29 mouse cellular contexts compared by ENCODE assay signal in the genomic region with DNA sequence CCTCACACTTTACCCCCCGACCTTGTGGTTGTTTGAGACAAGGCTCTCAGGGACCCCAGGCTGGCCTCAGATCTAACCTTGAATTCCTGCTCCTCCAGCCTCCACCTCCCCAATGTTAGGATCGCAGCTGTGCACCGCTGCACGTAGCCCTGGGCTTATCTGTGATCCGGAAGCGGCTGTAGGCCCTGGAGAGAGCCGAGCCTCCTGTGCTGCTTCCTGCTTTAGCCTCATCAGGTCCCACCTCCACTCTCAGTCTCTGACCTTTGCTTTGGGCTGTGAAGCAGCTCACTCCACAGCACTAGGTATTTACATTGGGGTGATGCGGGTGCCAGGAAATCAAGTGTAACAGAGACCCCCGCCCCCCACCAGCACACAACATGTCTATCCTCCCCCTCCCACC. TPM values are rescaled to one million over a fixed set of nuclear protein-coding genes. Genes with fewer than 3 reads are reported as not detected.
DNase-seq lines count a peak whose midpoint lies in the region; ATAC-seq and TF ChIP-seq lines count a peak whose summit lies in the region.
"Had no signal": no experiment of that assay in that cellular context is flagged by ENCODE, and none has a peak within 500 bp of the region (broad histone marks: within the 10 kb centered on the region; RNA-seq: fewer than 3 reads in every experiment).

No protein-coding gene starts in this region.

- H3K9ac ChIP-seq in heart, embryonic 14.5 days (ENCODE audit: low read length): no peak overlapping the region
- no peak overlapping the region for H3K9ac ChIP-seq in intestine, embryonic 14.5 days (ENCODE audit: low read length)
- H3K9ac ChIP-seq in intestine, postnatal 0 days (ENCODE audit: low read depth, low read length): no peak overlapping the region
- H3K9ac ChIP-seq in stomach, embryonic 16.5 days (ENCODE audit: low read length): no peak overlapping the region
- H3K9ac ChIP-seq in midbrain, embryonic 15.5 days: no peak overlapping the region
- H3K9ac ChIP-seq: embryonic facial prominence, embryonic 12.5 days; hindbrain, embryonic 12.5 days; midbrain, embryonic 12.5 days had no signal

- H3K4me3 ChIP-seq in heart, embryonic 14.5 days (ENCODE audit: control insufficient read depth in 1 of 2, insufficient read depth in 1 of 2, low read depth in 1 of 2, low read length in 2 of 2): no peak overlapping the region
- H3K4me3 ChIP-seq in intestine, embryonic 14.5 days (ENCODE audit: low read depth, low read length): no peak overlapping the region
- no peak overlapping the region for H3K4me3 ChIP-seq in intestine, postnatal 0 days (ENCODE audit: low read depth, low read length)
- no peak overlapping the region for H3K4me3 ChIP-seq in stomach, embryonic 16.5 days (replicated peaks; ENCODE audit: low read length)
- H3K4me3 ChIP-seq in midbrain, embryonic 15.5 days: no peak overlapping the region
- H3K4me3 ChIP-seq: embryonic facial prominence, embryonic 12.5 days; hindbrain, embryonic 12.5 days; layer of hippocampus, adult 2 months; midbrain, embryonic 12.5 days had no signal

- H3K4me1 ChIP-seq in heart, embryonic 14.5 days (ENCODE audit: control insufficient read depth in 2 of 2, insufficient read depth in 2 of 2, low read length in 2 of 2): peaks cover 5 to 6% of the 10 kb centered on the region in 2 experiments; a peak in 1 of 4 replicates
- H3K4me1 ChIP-seq in intestine, embryonic 14.5 days (replicated peaks; ENCODE audit: control insufficient read depth, insufficient read depth, low read length): no peaks in the 10 kb centered on the region
- H3K4me1 ChIP-seq in intestine, postnatal 0 days (replicated peaks; ENCODE audit: control insufficient read depth, insufficient read depth, low read length): no peaks in the 10 kb centered on the region
- H3K4me1 ChIP-seq in stomach, embryonic 16.5 days (ENCODE audit: control insufficient read depth, insufficient read depth, low read length): no peaks in the 10 kb centered on the region
- H3K4me1 ChIP-seq in midbrain, embryonic 15.5 days: no peaks in the 10 kb centered on the region
- H3K4me1 ChIP-seq: embryonic facial prominence, embryonic 12.5 days; hindbrain, embryonic 12.5 days; midbrain, embryonic 12.5 days had no signal

- H3K27me3 ChIP-seq in heart, embryonic 14.5 days (ENCODE audit: control insufficient read depth, insufficient read depth, low read length): no peaks in the 10 kb centered on the region
- no peaks in the 10 kb centered on the region for H3K27me3 ChIP-seq in intestine, embryonic 14.5 days (replicated peaks; ENCODE audit: control insufficient read depth, insufficient read depth, low read length)
- no peaks in the 10 kb centered on the region for H3K27me3 ChIP-seq in intestine, postnatal 0 days (replicated peaks; ENCODE audit: control insufficient read depth, insufficient read depth, low read length)
- H3K27me3 ChIP-seq in stomach, embryonic 16.5 days (ENCODE audit: control insufficient read depth, insufficient read depth, low read length): no peaks in the 10 kb centered on the region
- H3K27me3 ChIP-seq in midbrain, embryonic 15.5 days (replicated peaks): no peaks in the 10 kb centered on the region
- H3K27me3 ChIP-seq: embryonic facial prominence, embryonic 12.5 days; hindbrain, embryonic 12.5 days; midbrain, embryonic 12.5 days had no signal

- H3K36me3 ChIP-seq in heart, embryonic 14.5 days (ENCODE audit: control insufficient read depth, insufficient read depth, low read length): no peaks in the 10 kb centered on the region
- H3K36me3 ChIP-seq in intestine, embryonic 14.5 days (ENCODE audit: control insufficient read depth, insufficient read depth, low read length): no peaks in the 10 kb centered on the region
- no peaks in the 10 kb centered on the region for H3K36me3 ChIP-seq in intestine, postnatal 0 days (ENCODE audit: control insufficient read depth, insufficient read depth)
- H3K36me3 ChIP-seq in stomach, embryonic 16.5 days (ENCODE audit: control insufficient read depth, insufficient read depth, low read length): no peaks in the 10 kb centered on the region
- no peaks in the 10 kb centered on the region for H3K36me3 ChIP-seq in midbrain, embryonic 15.5 days (replicated peaks)
- H3K36me3 ChIP-seq: embryonic facial prominence, embryonic 12.5 days; G1E; hindbrain, embryonic 12.5 days; midbrain, embryonic 12.5 days had no signal

- DNase-seq in heart, postnatal 4 days: no peak
- no peak for DNase-seq in intestine, embryonic 14.5 days (ENCODE audit: low spot score)
- no peak for DNase-seq in gastrocnemius, postnatal 25 days
- DNase-seq: adrenal gland, postnatal 10 days; B cell, adult 2 months; cerebellum, adult 2 months; cerebellum, postnatal 25 days; gastrocnemius, postnatal 36 days; lung, adult 18-20 months; lung, postnatal 14 days had no signal

- H3K27ac ChIP-seq in heart, embryonic 14.5 days (replicated peaks in 1 of 2; ENCODE audit: control insufficient read depth in 1 of 2, insufficient read depth in 1 of 2, low read depth in 2 of 2, low read length in 2 of 2): no peak overlapping the region
- H3K27ac ChIP-seq in intestine, embryonic 14.5 days (ENCODE audit: low read depth): no peak overlapping the region
- no peak overlapping the region for H3K27ac ChIP-seq in intestine, postnatal 0 days (ENCODE audit: low read depth, low read length)
- H3K27ac ChIP-seq in stomach, embryonic 16.5 days (ENCODE audit: low read length): no peak overlapping the region
- H3K27ac ChIP-seq in midbrain, embryonic 15.5 days: no peak overlapping the region
- H3K27ac ChIP-seq: embryonic facial prominence, embryonic 12.5 days; hindbrain, embryonic 12.5 days; layer of hippocampus, adult 2 months; midbrain, embryonic 12.5 days had no signal

- H3K4me2 ChIP-seq in heart, embryonic 14.5 days (ENCODE audit: low read length): no peak overlapping the region
- H3K4me2 ChIP-seq in intestine, embryonic 14.5 days (ENCODE audit: low read length): no peak overlapping the region
- no peak overlapping the region for H3K4me2 ChIP-seq in intestine, postnatal 0 days (replicated peaks; ENCODE audit: low read depth)
- H3K4me2 ChIP-seq in stomach, embryonic 16.5 days (ENCODE audit: low read depth, low read length): no peak overlapping the region
- H3K4me2 ChIP-seq in midbrain, embryonic 15.5 days: no peak overlapping the region
- H3K4me2 ChIP-seq: embryonic facial prominence, embryonic 12.5 days; hindbrain, embryonic 12.5 days; midbrain, embryonic 12.5 days had no signal

- ATAC-seq in heart, embryonic 14.5 days (ENCODE audit: insufficient number of reproducible peaks, insufficient read depth, low FRiP score, low read depth): 0 out of 2 replicates have a peak, but pooled peaks have one; percentile 43
- ATAC-seq in intestine, embryonic 14.5 days (replicated peaks; ENCODE audit: low FRiP score, low TSS enrichment, low read depth): 0 out of 2 replicates have a peak, but pooled peaks have one; percentile 19
- peak; percentile 53 for ATAC-seq in intestine, postnatal 0 days
- peak; percentile 50; the same call in 1 of the 2 replicates for ATAC-seq in stomach, embryonic 16.5 days (ENCODE audit: insufficient read depth, low FRiP score)
- ATAC-seq in midbrain, embryonic 15.5 days (replicated peaks): no peak

- no peaks in the 10 kb centered on the region for H3K9me3 ChIP-seq in heart, embryonic 14.5 days (ENCODE audit: control insufficient read depth, low read length)
- no peaks in the 10 kb centered on the region for H3K9me3 ChIP-seq in intestine, embryonic 14.5 days (ENCODE audit: control insufficient read depth, low read length)
- H3K9me3 ChIP-seq in intestine, postnatal 0 days (ENCODE audit: control insufficient read depth): no peaks in the 10 kb centered on the region
- no peaks in the 10 kb centered on the region for H3K9me3 ChIP-seq in stomach, embryonic 16.5 days (replicated peaks; ENCODE audit: control insufficient read depth, low read length)
- no peaks in the 10 kb centered on the region for H3K9me3 ChIP-seq in midbrain, embryonic 15.5 days
- H3K9me3 ChIP-seq: embryonic facial prominence, embryonic 12.5 days; G1E; hindbrain, embryonic 12.5 days; midbrain, embryonic 12.5 days had no signal

- whole genome bisulfite sequencing in heart, embryonic 14.5 days: 44% methylated on average over 9 of the region's 9 CpGs
- 83% methylated on average over 9 of the region's 9 CpGs for WGBS in intestine, embryonic 14.5 days
- 46% methylated on average over 9 of the region's 9 CpGs for WGBS in intestine, postnatal 0 days
- WGBS in stomach, embryonic 16.5 days: 65% methylated on average over 9 of the region's 9 CpGs
- 88% methylated on average over 9 of the region's 9 CpGs for WGBS in midbrain, embryonic 15.5 days

- no peak for TF ChIP-seq CTCF in intestine, postnatal 0 days (IDR thresholded peaks at IDR 0.05; ENCODE audit: low read depth)

RNA-seq across cellular contexts. Expression of a gene that starts 28.1 kb away (rescaled TPM):
- not detected in 2 replicates for polyA plus RNA-seq in heart, embryonic 14.5 days (2014; fragmentation: Nextera tagmentation; extraction: Ambion mirVana)
- total RNA-seq in heart, postnatal 4 days (2021): not detected
- polyA plus RNA-seq in intestine, embryonic 14.5 days (2014; fragmentation: Nextera tagmentation; extraction: Ambion mirVana): not detected in 2 replicates
- polyA plus RNA-seq in intestine, postnatal 0 days (2015; fragmentation: Nextera tagmentation; extraction: Ambion mirVana): not detected in 2 replicates
- not detected in 2 replicates for polyA plus RNA-seq in stomach, embryonic 16.5 days (2015; fragmentation: Nextera tagmentation; extraction: Ambion mirVana)
- not detected in 2 replicates for polyA plus RNA-seq in midbrain, embryonic 15.5 days (2015; fragmentation: Nextera tagmentation; extraction: Ambion mirVana)
- total RNA-seq in gastrocnemius, postnatal 25 days (2021): not detected
- total RNA-seq: adrenal gland, postnatal 10 days; CH12.LX; G1E; gastrocnemius, postnatal 36 days; layer of hippocampus, adult 2 months; layer of hippocampus, postnatal 25 days; left cerebral cortex, postnatal 10 days; megakaryocyte, adult 5-6 weeks; monocyte, adult 5-6 weeks; neutrophil, adult 5-6 weeks had no signal
- polyA plus RNA-seq: cerebellum, adult 2 months; embryonic facial prominence, embryonic 12.5 days; forebrain, embryonic 11.5 days; G1E; heart, postnatal 0 days; hindbrain, embryonic 12.5 days; kidney, embryonic 14.5 days; limb, embryonic 11.5 days; midbrain, embryonic 12.5 days had no signal

RNA-seq across cellular contexts. Expression of a gene that starts 38.3 kb away (rescaled TPM):
- polyA plus RNA-seq in heart, embryonic 14.5 days (2014; fragmentation: Nextera tagmentation; extraction: Ambion mirVana): not detected in 2 replicates
- total RNA-seq in heart, postnatal 4 days (2021): not detected
- not detected in 2 replicates for polyA plus RNA-seq in intestine, embryonic 14.5 days (2014; fragmentation: Nextera tagmentation; extraction: Ambion mirVana)
- not detected in 2 replicates for polyA plus RNA-seq in intestine, postnatal 0 days (2015; fragmentation: Nextera tagmentation; extraction: Ambion mirVana)
- not detected in 2 replicates for polyA plus RNA-seq in stomach, embryonic 16.5 days (2015; fragmentation: Nextera tagmentation; extraction: Ambion mirVana)
- polyA plus RNA-seq in midbrain, embryonic 15.5 days (2015; fragmentation: Nextera tagmentation; extraction: Ambion mirVana): not detected in 2 replicates
- not detected for total RNA-seq in gastrocnemius, postnatal 25 days (2021)
- total RNA-seq: adrenal gland, postnatal 10 days; CH12.LX; G1E; gastrocnemius, postnatal 36 days; layer of hippocampus, adult 2 months; layer of hippocampus, postnatal 25 days; left cerebral cortex, postnatal 10 days; megakaryocyte, adult 5-6 weeks; monocyte, adult 5-6 weeks; neutrophil, adult 5-6 weeks had no signal
- polyA plus RNA-seq: cerebellum, adult 2 months; embryonic facial prominence, embryonic 12.5 days; forebrain, embryonic 11.5 days; G1E; heart, postnatal 0 days; hindbrain, embryonic 12.5 days; kidney, embryonic 14.5 days; limb, embryonic 11.5 days; midbrain, embryonic 12.5 days had no signal

RNA-seq across cellular contexts. Expression of a gene that starts 38.8 kb away (rescaled TPM):
- polyA plus RNA-seq in heart, embryonic 14.5 days (2014; fragmentation: Nextera tagmentation; extraction: Ambion mirVana): 16.6 and 18.0 TPM in 2 replicates
- 10 to 100 TPM; 34.0 to 36.3 TPM for total RNA-seq in heart, postnatal 4 days (2021)
- 14.4 and 17.2 TPM in 2 replicates for polyA plus RNA-seq in intestine, embryonic 14.5 days (2014; fragmentation: Nextera tagmentation; extraction: Ambion mirVana)
- polyA plus RNA-seq in intestine, postnatal 0 days (2015; fragmentation: Nextera tagmentation; extraction: Ambion mirVana): 7.4 and 8.2 TPM in 2 replicates
- 7.0 and 7.7 TPM in 2 replicates for polyA plus RNA-seq in stomach, embryonic 16.5 days (2015; fragmentation: Nextera tagmentation; extraction: Ambion mirVana)
- 38.5 and 44.2 TPM in 2 replicates for polyA plus RNA-seq in midbrain, embryonic 15.5 days (2015; fragmentation: Nextera tagmentation; extraction: Ambion mirVana)
- total RNA-seq in gastrocnemius, postnatal 25 days (2021): 10 to 100 TPM; 11.5 to 12.6 TPM
